Mouse (Mus musculus) MEL (cell line): ENCODE measurements around the gene Pard3b.

Source experiments
- BHLHE40 ChIP-seq: IDR thresholded peaks from 2 replicates; pipeline ENCODE4 v1.6.1; 2012; ENCODE audit warnings: low read depth, mild to moderate bottlenecking, inconsistent platforms, low read length, improper control_type of control experiment, borderline replicate concordance
- CTCF ChIP-seq, 3 experiments: IDR thresholded peaks in 2 of 3; conservative IDR thresholded peaks in 1 of 3; 2 replicates each; pipeline ENCODE4 v1.5.1; 2011 to 2012; ENCODE audit warnings: low read length in 3 of 3, low read depth in 2 of 3, mild to moderate bottlenecking in 2 of 3, improper control_type of control experiment in 1 of 3, inconsistent platforms in 1 of 3, mixed read lengths in 1 of 3, moderate library complexity in 1 of 3; ENCODE audit not compliant: control insufficient read depth in 1 of 3, insufficient read depth in 1 of 3, poor library complexity in 1 of 3, severe bottlenecking in 1 of 3
- ETS1 ChIP-seq: IDR thresholded peaks from 2 replicates; pipeline ENCODE4 v1.6.1; 2012; ENCODE audit warnings: low read depth, mild to moderate bottlenecking, inconsistent platforms, low read length, improper control_type of control experiment, moderate library complexity
- GATA1 ChIP-seq: IDR thresholded peaks from 2 replicates; pipeline ENCODE4 v1.6.1; 2011; ENCODE audit warnings: low read depth, low read length, improper control_type of control experiment
- MYC ChIP-seq: IDR thresholded peaks from 2 replicates; pipeline ENCODE4 v1.6.1; 2011; ENCODE audit warnings: low read depth, mild to moderate bottlenecking, low read length, improper control_type of control experiment, moderate library complexity
- POLR2A ChIP-seq, 2 experiments: IDR thresholded peaks; 2 replicates each; pipeline ENCODE4 v1.6.1; 2011 to 2012; ENCODE audit warnings: low read length in 2 of 2, mild to moderate bottlenecking in 2 of 2, control low read depth in 1 of 2, improper control_type of control experiment in 1 of 2, low read depth in 1 of 2, moderate library complexity in 1 of 2; ENCODE audit not compliant: control insufficient read depth in 1 of 2, insufficient read depth in 1 of 2, poor library complexity in 1 of 2
- UBTF ChIP-seq: IDR thresholded peaks from 2 replicates; pipeline ENCODE4 v1.6.1; 2012; ENCODE audit warnings: low read depth, mild to moderate bottlenecking, inconsistent platforms, low read length, improper control_type of control experiment, moderate library complexity, borderline replicate concordance; ENCODE audit not compliant: insufficient read depth

GRCm38 (mm10) chr1:62465536-62465935 is 826.9 kb downstream of the Pard3b start:
- TF ChIP-seq UBTF (no peak), CTCF (IDR thresholded peaks at IDR 0.05 in 2 of 3, conservative IDR thresholded peaks at IDR 0.05 in 1 of 3; ENCODE audit: control insufficient read depth in 1 of 3, insufficient read depth in 1 of 3, low read depth in 2 of 3, low read length in 3 of 3, poor library complexity in 1 of 3, severe bottlenecking in 1 of 3) (no peak), BHLHE40 (no peak), GATA1 (no peak), POLR2A (IDR thresholded peaks at IDR 0.05; ENCODE audit: control insufficient read depth in 1 of 2, insufficient read depth in 1 of 2, low read depth in 1 of 2, low read length in 2 of 2, poor library complexity in 1 of 2) (no peak), ETS1 (no peak), MYC (no peak)
